Mouse (Mus musculus): ENCODE measurements around the gene Asb3.

DNA sequence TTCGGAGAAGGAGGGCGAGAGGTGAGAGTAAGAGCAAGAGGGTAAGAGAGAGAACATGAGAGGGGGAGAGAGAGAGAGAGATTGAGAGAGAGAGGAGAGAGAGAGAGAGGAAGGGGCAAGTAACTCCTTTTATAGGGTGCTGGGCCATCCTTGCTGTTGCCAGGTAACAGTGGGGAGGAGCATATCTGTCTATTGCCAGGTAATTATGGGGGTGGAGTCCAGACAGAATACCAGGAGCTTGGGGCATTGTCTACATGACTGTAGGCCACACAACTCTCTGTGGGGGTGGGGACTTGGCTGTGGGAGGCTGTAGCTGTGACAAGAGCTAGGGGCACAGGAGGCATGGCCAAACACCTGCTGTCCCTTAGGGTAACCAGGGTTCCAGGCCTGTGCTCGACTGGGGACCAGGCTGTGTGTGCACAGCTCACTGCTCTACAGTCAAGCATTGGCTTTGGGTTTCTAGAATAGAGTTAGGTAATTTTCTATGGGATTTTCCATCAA is 205.3 kb downstream of the Asb3 start:
- no peak for TF ChIP-seq CTCF (IDR thresholded peaks at IDR 0.05; ENCODE audit: low read depth)
- TF ChIP-seq EP300 (IDR thresholded peaks at IDR 0.05; ENCODE audit: low read depth): no peak

Data from liver, embryonic 14.5 days (tissue).